Mouse (Mus musculus): ENCODE data around the gene Ahr. TPM values are rescaled to one million over a fixed set of nuclear protein-coding genes. Genes with fewer than 3 reads are reported as not detected.

Ahr gene
- total RNA-seq, 2 experiments from 2014 or later = 1.7 to 1.9 TPM

GRCm38 (mm10) chr12:35503586-35503985, 31.3 kb downstream of the Ahr start:
- DNase-seq = no peak

- DNase-seq = no peak
Measured at GRCm38 (mm10) chr12:35501476-35501875, 33.4 kb downstream of the Ahr start.

- no peak for DNase-seq
Measured at GRCm38 (mm10) chr12:35495195-35495594, 39.6 kb downstream of the Ahr start.

GRCm38 (mm10) chr12:35480764-35481163, 54.1 kb downstream of the Ahr start:
- no peak for DNase-seq

- DNase-seq = no peak
Measured at GRCm38 (mm10) chr12:35478906-35479305, 55.9 kb downstream of the Ahr start.

- DNase-seq = no peak
Measured at GRCm38 (mm10) chr12:35463457-35463856, 71.4 kb downstream of the Ahr start.

- no peak for DNase-seq
Measured at GRCm38 (mm10) chr12:35462667-35463066, 72.2 kb downstream of the Ahr start.

GRCm38 (mm10) chr12:35459662-35460061, 75.2 kb downstream of the Ahr start:
- DNase-seq = no peak

Measured in gastrocnemius, postnatal 25 days (tissue).